Mouse (Mus musculus): ENCODE data around the gene Rxra.

The Rxra gene

DNA sequence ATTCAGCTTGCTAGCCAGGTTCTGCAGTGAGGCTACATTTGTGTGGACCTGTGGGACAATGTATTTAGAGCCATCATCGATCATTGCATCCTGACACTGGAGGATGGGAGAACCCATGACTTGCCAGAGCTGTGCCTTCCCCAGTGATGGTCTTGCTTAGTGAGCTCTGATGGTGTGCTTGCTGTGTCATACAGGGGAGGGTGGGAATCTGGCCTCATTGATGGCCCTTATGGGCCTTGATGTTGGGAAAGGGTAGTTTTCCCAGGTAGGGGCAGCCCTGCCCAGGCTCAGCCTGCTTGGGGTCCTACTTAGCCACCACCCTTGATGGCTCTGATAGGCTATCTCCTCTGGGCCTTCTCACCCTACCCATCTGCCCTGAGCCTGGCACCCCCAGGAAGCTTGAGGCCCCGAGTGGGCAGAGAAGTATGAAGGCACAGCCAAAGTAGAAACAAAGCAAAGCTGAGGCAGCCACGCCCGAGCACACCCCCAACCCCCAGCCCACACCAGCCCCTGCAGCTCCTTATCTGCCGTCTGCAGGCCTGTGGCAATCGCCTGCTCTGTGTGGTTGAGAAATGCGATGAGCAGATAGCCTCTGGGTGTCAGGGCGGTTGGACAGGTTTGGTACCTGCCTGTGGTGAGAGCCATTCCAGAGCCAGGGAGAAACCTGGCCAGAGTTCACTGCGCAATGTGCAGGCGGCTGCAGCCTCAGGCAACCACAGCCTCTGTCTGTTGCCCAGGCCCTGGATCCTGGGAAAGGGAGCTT, 26.8 kb downstream of the Rxra start:
- DNase-seq (ENCODE audit: low spot score in 2 of 2), result no peak

- no peak for DNase-seq (ENCODE audit: low spot score in 2 of 2)
Observed at GRCm38 (mm10) chr2:27703852-27704640, 27.8 kb downstream of the Rxra start.

GRCm38 (mm10) chr2:27704641-27705040, 28.4 kb downstream of the Rxra start:
- DNase-seq (ENCODE audit: low spot score in 2 of 2), result no peak

DNA sequence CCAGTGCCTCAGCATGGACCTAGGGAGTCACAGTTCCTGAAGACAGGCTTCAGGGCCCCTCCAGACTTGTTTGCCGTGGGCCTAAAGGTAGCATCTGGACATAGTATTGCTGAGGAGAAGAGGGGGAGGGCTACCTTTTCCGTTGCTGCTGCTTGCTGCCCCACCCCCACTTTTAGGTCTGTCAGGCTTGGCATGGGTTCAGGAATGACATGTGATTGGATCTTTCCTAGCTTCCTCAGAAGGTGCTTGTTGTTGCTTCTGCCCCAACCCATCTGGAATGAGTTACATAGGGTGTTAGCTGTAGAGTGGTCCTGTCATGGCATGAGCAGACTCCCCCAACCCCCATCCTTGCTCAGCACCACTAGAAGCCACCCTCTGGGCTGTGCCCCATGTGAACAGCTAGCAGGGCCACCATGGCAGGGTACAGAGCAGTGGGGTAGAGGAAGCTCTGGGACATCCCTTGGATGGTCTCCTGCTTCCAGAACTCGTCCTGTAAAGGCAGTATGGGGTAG, 34.7 kb downstream of the Rxra start:
- DNase-seq (ENCODE audit: low spot score in 2 of 2), result no peak

DNA sequence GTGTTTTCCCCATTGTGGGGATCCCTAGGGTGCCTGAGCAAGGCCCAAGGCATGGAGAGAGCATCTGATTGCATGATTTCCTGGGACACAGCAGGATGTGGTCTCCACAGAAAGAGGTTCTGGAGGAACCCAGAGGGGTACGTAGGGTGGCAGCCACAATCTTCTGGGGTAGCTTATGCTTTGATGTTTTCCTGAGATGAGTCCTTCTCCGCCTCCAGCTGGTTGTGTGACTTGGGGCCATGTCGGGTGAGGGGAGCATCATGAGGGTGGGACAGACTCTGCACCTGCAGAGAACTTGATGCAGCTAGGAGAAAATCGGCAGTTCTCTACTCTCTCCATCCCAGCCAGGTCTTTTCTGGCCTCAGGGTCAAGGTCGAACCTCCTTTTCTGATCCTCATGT, 36.4 kb downstream of the Rxra start:
- no peak for DNase-seq (ENCODE audit: low spot score in 2 of 2)

- DNase-seq (ENCODE audit: low spot score in 2 of 2), result no peak
Observed at GRCm38 (mm10) chr2:27713378-27713777, 37.1 kb downstream of the Rxra start.

- no peak for DNase-seq (ENCODE audit: low spot score in 2 of 2)
Observed at GRCm38 (mm10) chr2:27714131-27714530, 37.9 kb downstream of the Rxra start.

- DNase-seq (ENCODE audit: low spot score in 2 of 2), result no peak
Observed at GRCm38 (mm10) chr2:27715221-27715620, 39.0 kb downstream of the Rxra start.

DNA sequence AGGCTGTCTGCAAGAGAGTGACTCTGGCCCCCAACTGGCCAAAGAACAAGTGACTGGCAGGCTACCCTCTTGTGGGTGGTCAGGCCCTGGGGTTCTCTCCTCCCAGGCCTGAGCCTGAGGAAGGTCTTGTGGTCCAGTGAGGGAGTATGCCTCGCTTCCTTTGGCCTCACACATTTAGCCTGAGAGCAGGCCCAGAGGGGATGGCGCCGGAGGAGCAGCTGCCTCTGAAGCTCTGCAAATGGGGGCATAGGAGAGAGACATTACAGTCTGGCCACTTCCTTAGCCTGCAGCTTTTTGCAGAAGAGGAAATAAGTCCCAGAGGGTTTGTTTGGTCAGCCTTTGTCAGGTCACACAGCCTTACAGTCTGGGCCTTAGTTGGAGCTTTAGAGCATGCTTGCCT, 40.1 kb downstream of the Rxra start:
- DNase-seq (ENCODE audit: low spot score in 2 of 2), result no peak

GRCm38 (mm10) chr2:27718191-27718590, 42.0 kb downstream of the Rxra start:
- no peak for DNase-seq (ENCODE audit: low spot score in 2 of 2)

DNA sequence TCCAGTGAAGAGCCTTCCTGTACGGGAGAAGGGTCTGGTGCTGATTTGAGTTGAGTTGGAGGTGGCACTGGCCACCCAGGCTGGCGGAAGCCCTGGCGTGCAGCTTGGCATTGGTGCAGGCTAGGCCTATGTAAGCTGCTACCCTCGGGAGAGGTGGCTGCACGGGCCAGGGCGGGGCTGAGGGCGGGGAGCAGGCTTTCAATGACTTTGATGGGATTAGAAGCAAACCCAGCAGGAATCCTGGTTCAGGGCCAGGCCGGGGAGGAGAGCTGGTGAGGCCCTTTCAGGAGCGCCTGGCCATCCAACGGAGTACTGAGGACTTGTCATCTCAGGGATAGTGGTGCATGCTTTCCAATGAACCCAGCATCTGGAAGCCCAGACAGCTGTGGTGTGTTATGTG, 43.4 kb downstream of the Rxra start:
- no peak for DNase-seq (ENCODE audit: low spot score in 2 of 2)

DNA sequence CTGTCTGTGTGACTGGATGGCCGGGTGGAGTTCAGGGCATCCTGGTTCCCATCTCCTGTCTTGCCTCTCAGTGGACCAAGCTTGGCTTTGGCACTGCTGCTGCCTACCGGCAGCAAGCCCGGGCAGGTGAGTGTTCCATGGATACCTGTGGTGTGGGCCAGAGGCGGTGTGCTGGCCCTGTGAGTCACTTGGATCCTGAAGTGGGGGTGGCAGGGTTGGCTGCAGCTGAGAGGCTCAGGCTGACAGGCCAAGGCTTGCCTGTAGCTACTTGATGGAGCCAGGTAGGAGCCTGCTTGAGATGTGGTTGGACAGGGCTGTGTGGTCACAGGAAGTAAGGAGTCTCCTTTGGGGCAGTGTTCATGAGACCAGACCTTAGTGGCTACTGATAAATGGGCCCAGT, 45.4 kb downstream of the Rxra start:
- DNase-seq (ENCODE audit: low spot score in 2 of 2), result no peak

DNA sequence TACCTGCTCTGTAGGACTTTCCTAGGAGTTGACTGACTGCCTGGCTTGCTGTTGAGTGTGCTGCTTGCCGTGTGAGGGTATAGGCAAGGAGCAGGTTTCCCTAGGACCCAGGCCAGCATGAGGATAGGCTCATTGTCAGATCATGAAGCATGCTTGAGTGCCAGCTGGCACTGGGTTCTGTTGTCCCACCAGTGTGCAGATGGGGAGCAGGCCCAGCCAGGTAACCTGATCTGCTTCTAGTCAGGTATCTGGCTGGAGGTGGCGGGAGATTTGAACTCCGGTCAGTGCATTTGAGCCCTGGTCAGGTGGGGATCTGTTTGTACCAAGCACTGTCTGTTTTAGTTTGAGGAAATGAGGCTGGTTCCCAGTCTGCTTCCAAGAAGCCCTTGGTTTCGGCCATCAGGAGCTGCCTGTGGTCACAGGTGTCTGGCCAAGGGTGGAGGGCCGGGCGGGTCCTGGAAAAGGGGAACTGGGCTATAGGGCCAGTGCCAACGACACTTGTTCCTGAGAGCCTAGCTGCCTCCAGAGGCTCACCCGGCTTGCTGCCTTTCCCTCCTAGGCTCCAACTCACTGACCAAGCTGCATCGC, 48.6 kb downstream of the Rxra start:
- no peak for DNase-seq (ENCODE audit: low spot score in 2 of 2)

GRCm38 (mm10) chr2:27727994-27728854, 52.0 kb downstream of the Rxra start:
- DNase-seq (ENCODE audit: low spot score in 2 of 2), result no peak

DNA sequence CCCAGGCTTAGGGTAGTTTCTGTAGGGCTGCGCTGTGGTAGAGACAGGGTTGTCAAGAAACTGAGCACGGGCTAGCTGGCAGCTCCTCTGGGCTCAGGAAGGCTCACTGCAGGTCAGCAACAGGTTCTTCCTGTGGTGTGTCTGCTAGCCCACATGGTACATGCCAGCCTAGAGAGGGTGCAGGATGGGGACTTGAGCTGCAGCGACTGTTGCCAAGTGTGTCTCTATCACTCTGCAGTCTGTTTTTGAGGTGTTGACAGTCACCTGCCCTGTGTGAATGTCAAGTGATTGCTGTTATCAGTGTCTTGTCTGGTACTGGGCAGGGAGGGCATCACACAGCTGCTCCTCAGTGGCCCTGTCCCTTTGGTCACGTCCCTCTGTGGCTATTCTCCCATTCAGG, 52.8 kb downstream of the Rxra start:
- no peak for DNase-seq (ENCODE audit: low spot score in 2 of 2)

- DNase-seq (ENCODE audit: low spot score in 2 of 2), result peak in 1 of 2 experiments; percentile 35
Observed at GRCm38 (mm10) chr2:27730002-27730905, 54.0 kb downstream of the Rxra start.

- no peak for DNase-seq (ENCODE audit: low spot score in 2 of 2)
Observed at GRCm38 (mm10) chr2:27733021-27733420, 56.8 kb downstream of the Rxra start.

DNA sequence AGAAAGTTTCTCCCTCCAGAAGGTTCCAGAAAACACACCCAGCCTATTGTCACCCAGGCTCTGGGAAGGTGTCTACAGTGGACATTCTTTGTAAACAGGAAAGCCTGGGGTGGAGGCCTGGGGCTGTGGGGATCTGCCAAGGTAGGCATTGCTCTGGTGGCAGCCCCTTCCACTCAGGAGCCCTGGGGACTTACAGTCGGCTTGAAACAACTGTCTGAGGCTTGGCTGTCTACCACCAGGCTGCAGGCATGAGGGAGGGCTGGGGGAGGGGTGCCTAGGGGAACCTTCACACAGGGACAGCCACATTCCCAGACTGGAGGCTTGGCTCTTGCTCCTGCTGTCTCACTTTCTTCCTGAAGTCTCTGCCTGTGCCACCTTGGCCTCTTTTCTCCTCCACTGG, 58.1 kb downstream of the Rxra start:
- DNase-seq (ENCODE audit: low spot score in 2 of 2), result no peak

GRCm38 (mm10) chr2:27734800-27735199, 58.6 kb downstream of the Rxra start:
- no peak for DNase-seq (ENCODE audit: low spot score in 2 of 2)

DNA sequence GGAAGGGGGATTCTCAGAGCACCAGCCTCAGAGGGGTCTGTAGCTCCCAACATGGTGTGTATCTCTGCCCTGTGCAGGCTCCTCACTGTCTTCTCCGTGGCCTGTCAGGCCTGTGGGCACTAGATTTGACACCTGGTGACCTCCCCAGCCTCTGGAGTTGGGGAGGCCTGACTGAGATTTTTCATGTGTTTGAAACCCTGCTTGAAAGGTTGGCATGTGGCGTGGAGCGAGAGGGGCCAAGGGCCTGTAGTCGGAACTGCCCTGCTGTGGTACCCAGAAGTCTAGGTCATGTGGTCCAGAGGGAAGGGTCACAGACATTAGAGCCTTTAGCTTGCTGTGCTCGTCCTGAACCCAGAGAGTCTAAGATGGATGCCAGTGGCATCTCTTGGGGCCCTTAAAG, 60.6 kb downstream of the Rxra start:
- DNase-seq (ENCODE audit: low spot score in 2 of 2), result no peak

- no peak for DNase-seq (ENCODE audit: low spot score in 2 of 2)
Observed at GRCm38 (mm10) chr2:27738396-27738795, 62.2 kb downstream of the Rxra start.

Data from right cerebral cortex, adult 2 months (tissue).